Mouse (Mus musculus): ENCODE results near the gene Pgm3.

DNA sequence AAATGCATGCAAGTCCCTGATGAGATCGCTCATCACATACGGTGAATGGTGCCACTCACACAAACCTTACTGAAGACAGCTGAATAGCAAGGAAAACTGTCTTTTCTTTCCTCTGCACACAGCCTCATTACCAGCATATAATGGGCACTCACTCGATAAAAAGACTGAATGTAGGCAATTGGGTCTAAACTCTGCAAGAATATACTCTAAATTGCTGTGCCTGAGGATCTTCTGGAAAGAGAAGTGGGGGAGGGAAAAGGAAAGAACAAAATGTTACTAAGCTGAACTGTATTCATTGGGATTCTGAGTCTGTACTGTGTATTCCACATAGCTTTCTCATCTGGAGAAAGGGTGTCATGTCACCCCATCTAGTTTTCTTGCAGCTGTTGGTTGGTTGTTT is 28.2 kb downstream of the Pgm3 start:
- TF ChIP-seq CTCF (IDR thresholded peaks at IDR 0.05; ENCODE audit: low read depth), result no peak
- no peak for TF ChIP-seq EP300 (optimal IDR thresholded peaks at IDR 0.05)
